Mouse (Mus musculus): ENCODE results near the gene Chrng.

Gene Chrng

GRCm38 (mm10) chr1:87204465-87204864, at the start of gene Chrng:
TSS of gene Chrng (plus strand) at chr1:87204657.
- ChIA-PET CTCF (interaction anchor here in 2 of 4 experiments (2.1 to 7.0 kb wide), 3 partner anchors 17 to 18 kb away, joined by 5 to 40 read pairs (median 30); no protein-coding TSS in a partner anchor), POLR2A (interaction anchor here in 1 of 4 experiments (0.6 kb wide), 1 partner anchor 25 kb away, joined by 4 read pairs; no protein-coding TSS in a partner anchor)

- POLR2A ChIA-PET: interaction anchor here in 3 of 4 experiments (0.6 to 2.7 kb wide), 17 partner anchors 8 to 733 kb away, joined by 3 to 11 read pairs (median 3); partner anchors contain the start of genes Gigyf2 (in 1 of the 3) and Pde6d (in 1 of the 3)
- CTCF ChIA-PET: interaction anchor here in 3 of 4 experiments (0.6 to 1.3 kb wide), 11 partner anchors 18 to 165 kb away, joined by 3 to 12 read pairs (median 3); no protein-coding TSS in a partner anchor
Measured at GRCm38 (mm10) chr1:87155531-87156198, 48.8 kb upstream of the Chrng start.

- CTCF ChIA-PET: interaction anchor here in 3 of 4 experiments (0.6 to 1.3 kb wide), 8 partner anchors 17 to 166 kb away, joined by 3 to 12 read pairs (median 3); no protein-coding TSS in a partner anchor
- POLR2A ChIA-PET: interaction anchor here in 3 of 4 experiments (0.6 to 2.7 kb wide), 16 partner anchors 9 to 733 kb away, joined by 3 to 11 read pairs (median 3); partner anchors contain the start of genes Gigyf2 (in 1 of the 3) and Pde6d (in 1 of the 3)
Measured at GRCm38 (mm10) chr1:87156199-87156587, 48.3 kb upstream of the Chrng start, which contains the start of gene Ecel1. TSS of gene Ecel1 (minus strand) at chr1:87156521.

GRCm38 (mm10) chr1:87159396-87159795, 45.1 kb upstream of the Chrng start:
- POLR2A ChIA-PET: interaction anchor here in 1 of 4 experiments (0.6 kb wide), 2 partner anchors 375 to 1908 kb away, joined by 3 read pairs; no protein-coding TSS in a partner anchor
- CTCF ChIA-PET: interaction anchor here in 1 of 4 experiments (0.6 kb wide), 1 partner anchor 1814 kb away, joined by 5 read pairs; no protein-coding TSS in a partner anchor

GRCm38 (mm10) chr1:87164164-87164795, 40.2 kb upstream of the Chrng start:
- CTCF ChIA-PET: interaction anchor here in 2 of 4 experiments (0.6 to 1.1 kb wide), 4 partner anchors 9 to 468 kb away, joined by 3 to 5 read pairs (median 4); no protein-coding TSS in a partner anchor
- POLR2A ChIA-PET: interaction anchor here in 3 of 4 experiments (0.6 to 2.0 kb wide), 3 partner anchors 8 to 493 kb away, joined by 3 to 11 read pairs (median 6); partner anchors contain the start of gene Ecel1 (in 1 of the 3)

- ChIA-PET POLR2A (interaction anchor here in 2 of 4 experiments (0.7 to 2.0 kb wide), 2 partner anchors 8 to 456 kb away, joined by 3 to 11 read pairs; partner anchors contain the start of gene Ecel1 (in 1 of the 2)), CTCF (interaction anchor here in 2 of 4 experiments (0.6 to 1.5 kb wide), 3 partner anchors 9 to 468 kb away, joined by 3 read pairs; no protein-coding TSS in a partner anchor)
Measured at GRCm38 (mm10) chr1:87164796-87165184, 39.7 kb upstream of the Chrng start.

- ChIA-PET CTCF (interaction anchor here in 3 of 4 experiments (0.6 to 1.7 kb wide), 7 partner anchors 14 to 97 kb away, joined by 3 to 7 read pairs (median 3); no protein-coding TSS in a partner anchor), POLR2A (interaction anchor here in 2 of 4 experiments (0.8 to 2.6 kb wide), 3 partner anchors 14 to 16 kb away, joined by 3 to 8 read pairs (median 3); partner anchors contain the start of gene Ecel1 (in 2 of the 2))
Measured at GRCm38 (mm10) chr1:87170458-87170857, 34.0 kb upstream of the Chrng start.

GRCm38 (mm10) chr1:87171312-87171711, 33.1 kb upstream of the Chrng start:
- ChIA-PET CTCF (interaction anchor here in 2 of 4 experiments (1.0 to 1.7 kb wide), 3 partner anchors 14 to 16 kb away, joined by 3 to 7 read pairs (median 7); no protein-coding TSS in a partner anchor), POLR2A (interaction anchor here in 1 of 4 experiments (0.8 kb wide), 1 partner anchor 15 kb away, joined by 3 read pairs; the partner anchor contains the start of gene Ecel1)

- CTCF ChIA-PET: interaction anchor here in 2 of 4 experiments (0.8 to 1.6 kb wide), 2 partner anchors 15 kb away, joined by 3 to 7 read pairs; no protein-coding TSS in a partner anchor
- POLR2A ChIA-PET: interaction anchor here in 1 of 4 experiments (0.6 kb wide), 1 partner anchor 556 kb away, joined by 4 read pairs; no protein-coding TSS in a partner anchor
Measured at GRCm38 (mm10) chr1:87172316-87172715, 32.1 kb upstream of the Chrng start.

GRCm38 (mm10) chr1:87174006-87174955, 30.2 kb upstream of the Chrng start:
- ChIA-PET CTCF (interaction anchor here (0.5 to 4.3 kb wide), 12 partner anchors 10 to 324 kb away, joined by 3 to 89 read pairs (median 3); partner anchors contain the start of genes Chrnd (in 1 of the 4) and Ecel1 (in 1 of the 4)), POLR2A (interaction anchor here in 2 of 4 experiments (1.1 to 2.2 kb wide), 4 partner anchors 13 to 52 kb away, joined by 4 to 9 read pairs (median 8); no protein-coding TSS in a partner anchor)

- CTCF ChIA-PET: interaction anchor here (0.5 to 4.3 kb wide), 37 partner anchors 9 to 1521 kb away, joined by 3 to 89 read pairs (median 4); partner anchors contain the start of genes Chrnd (in 1 of the 4) and Ecel1 (in 1 of the 4)
- POLR2A ChIA-PET: interaction anchor here (0.5 to 2.2 kb wide), 14 partner anchors 9 to 708 kb away, joined by 3 to 26 read pairs (median 4); partner anchors contain the start of gene Chrnd (in 1 of the 4)
Measured at GRCm38 (mm10) chr1:87175852-87176292, 28.6 kb upstream of the Chrng start.

- POLR2A ChIA-PET: no interaction called here
- CTCF ChIA-PET: no interaction called here
Measured at GRCm38 (mm10) chr1:87180896-87181295, 23.6 kb upstream of the Chrng start.

GRCm38 (mm10) chr1:87183013-87183412, 21.4 kb upstream of the Chrng start, which contains the start of gene Prss56:
TSS of gene Prss56 (plus strand) at chr1:87183313.
- CTCF ChIA-PET: no interaction called here

GRCm38 (mm10) chr1:87183998-87184750, 20.3 kb upstream of the Chrng start:
- ChIA-PET CTCF (interaction anchor here in 3 of 4 experiments (0.6 to 5.0 kb wide), 26 partner anchors 8 to 794 kb away, joined by 3 to 89 read pairs (median 4); partner anchors contain the start of genes Chrng (in 1 of the 3) and Gigyf2 (in 1 of the 3)), POLR2A (interaction anchor here in 3 of 4 experiments (0.5 to 1.0 kb wide), 12 partner anchors 8 to 768 kb away, joined by 3 to 6 read pairs (median 3); partner anchors contain the start of gene Ecel1 (in 2 of the 3))

More at GRCm38 (mm10) chr1:87183013-87183412, 21.4 kb upstream of the Chrng start, which contains the start of gene Prss56:
- POLR2A ChIA-PET: no interaction called here

- POLR2A ChIA-PET: interaction anchor here in 3 of 4 experiments (0.5 to 2.2 kb wide), 14 partner anchors 9 to 767 kb away, joined by 3 to 13 read pairs (median 3); partner anchors contain the start of gene Ecel1 (in 2 of the 3)
- CTCF ChIA-PET: interaction anchor here (0.5 to 5.0 kb wide), 36 partner anchors 9 to 793 kb away, joined by 3 to 89 read pairs (median 4); partner anchors contain the start of genes Gigyf2 (in 2 of the 4) and Chrng (in 1 of the 4)
Measured at GRCm38 (mm10) chr1:87184751-87185139, 19.7 kb upstream of the Chrng start.

Measured in embryonic stem cell, embryonic (primary cell).